8 mouse cellular contexts compared by ENCODE assay signal in genomic region chr12:36670915-36671579, GRCm38 (mm10).
A peak's percentile ranks its signal among the peaks of the same experiment; 100 is the strongest.
DNase-seq lines count a peak whose midpoint lies in the region; ATAC-seq and TF ChIP-seq lines count a peak whose summit lies in the region.

No protein-coding gene starts in this region.

- no peaks in the 10 kb centered on the region for H3K36me3 ChIP-seq in heart, adult 2 months (ENCODE audit: control insufficient read depth, insufficient read depth, low read length)
- no peaks in the 10 kb centered on the region for H3K36me3 ChIP-seq in kidney, embryonic 15.5 days

- H3K27ac ChIP-seq in heart, adult 2 months: no peak overlapping the region
- peak overlapping the region; percentile 55; the same call in 1 of the 2 replicates for H3K27ac ChIP-seq in kidney, embryonic 15.5 days

- ATAC-seq in kidney, embryonic 15.5 days (replicated peaks; ENCODE audit: low FRiP score): peak; percentile 75

- no peaks in the 10 kb centered on the region for H3K4me1 ChIP-seq in heart, adult 2 months (ENCODE audit: control insufficient read depth, insufficient read depth, low read length)
- H3K4me1 ChIP-seq in kidney, embryonic 15.5 days: peaks cover 10% of the 10 kb centered on the region

- no peaks in the 10 kb centered on the region for H3K27me3 ChIP-seq in heart, adult 2 months (ENCODE audit: control insufficient read depth, insufficient read depth, low read length)
- H3K27me3 ChIP-seq in kidney, embryonic 15.5 days: no peaks in the 10 kb centered on the region

- no peak for TF ChIP-seq EP300 in heart, adult 2 months (IDR thresholded peaks at IDR 0.05; ENCODE audit: insufficient read depth, low read depth, low read length)

- peak; percentile 74 for TF ChIP-seq CTCF in heart, adult 2 months (IDR thresholded peaks at IDR 0.05)

- no peak overlapping the region for H3K9ac ChIP-seq in heart, adult 2 months (ENCODE audit: low read depth, low read length)
- no peak overlapping the region for H3K9ac ChIP-seq in kidney, embryonic 15.5 days

- H3K9me3 ChIP-seq in kidney, embryonic 15.5 days (replicated peaks): no peaks in the 10 kb centered on the region

- no peak for DNase-seq in heart, adult 2 months
- DNase-seq in heart, postnatal 25 days (ENCODE audit: low spot score): no peak
- peak; percentile 60 for DNase-seq in A20 (ENCODE audit: low read depth, low spot score)
- peak; percentile 57 for DNase-seq in embryo, embryonic 10 days (ENCODE audit: low spot score)
- DNase-seq in retina, postnatal 1 day: peak; percentile 57
- DNase-seq in spleen, postnatal 36 days (ENCODE audit: low spot score in 2 of 2): no peak
- DNase-seq in cerebellum, postnatal 36 days: no peak

- WGBS in heart, adult 2 months: 34% methylated on average over 10 of the region's 10 CpGs
- WGBS in kidney, embryonic 15.5 days: 29% methylated on average over 10 of the region's 10 CpGs

- H3K4me2 ChIP-seq in kidney, embryonic 15.5 days: no peak overlapping the region

- no peaks in the 10 kb centered on the region for H3K79me2 ChIP-seq in heart, adult 2 months (replicated peaks; ENCODE audit: control insufficient read depth, insufficient read depth, low read length)

- intact Hi-C loops in heart, adult 2 months (cut with DNase I): loop anchor here (1.0 to 5.0 kb wide), 2 partner anchors 456 to 774 kb away; no protein-coding TSS in a partner anchor
- intact Hi-C loops in heart, postnatal 25 days (cut with DNase I): loop anchor here (1.0 to 5.0 kb wide), 2 partner anchors 456 to 774 kb away; no protein-coding TSS in a partner anchor

- no peak overlapping the region for H3K4me3 ChIP-seq in heart, adult 2 months
- no peak overlapping the region for H3K4me3 ChIP-seq in kidney, embryonic 15.5 days (replicated peaks)

- TF ChIP-seq POLR2A in heart, adult 2 months (IDR thresholded peaks at IDR 0.05; ENCODE audit: insufficient read depth, low read depth, low read length): no peak

Comparison
In these comparisons a context has a peak if more than half of its experiments do, and no peak if none do; other contexts are left out.
1. DNase-seq: peak in A20 (single experiment), embryo, embryonic 10 days (single experiment) and retina, postnatal 1 day (single experiment); none in heart, adult 2 months (0 of 2), heart, postnatal 25 days (single experiment), spleen, postnatal 36 days (0 of 2) and cerebellum, postnatal 36 days (0 of 2).